Mouse (Mus musculus) yolk sac, embryonic 10.5 days (tissue): ENCODE measurements around the gene Hist1h4j.
A peak's percentile ranks its signal among the peaks of the same experiment; 100 is the strongest.

Experiments
- DNase-seq: peaks from one replicate; pipeline ENCODE4 v3.0.0-alpha.2; 2017; ENCODE audit warnings: low spot score

The Hist1h4j gene

DNA sequence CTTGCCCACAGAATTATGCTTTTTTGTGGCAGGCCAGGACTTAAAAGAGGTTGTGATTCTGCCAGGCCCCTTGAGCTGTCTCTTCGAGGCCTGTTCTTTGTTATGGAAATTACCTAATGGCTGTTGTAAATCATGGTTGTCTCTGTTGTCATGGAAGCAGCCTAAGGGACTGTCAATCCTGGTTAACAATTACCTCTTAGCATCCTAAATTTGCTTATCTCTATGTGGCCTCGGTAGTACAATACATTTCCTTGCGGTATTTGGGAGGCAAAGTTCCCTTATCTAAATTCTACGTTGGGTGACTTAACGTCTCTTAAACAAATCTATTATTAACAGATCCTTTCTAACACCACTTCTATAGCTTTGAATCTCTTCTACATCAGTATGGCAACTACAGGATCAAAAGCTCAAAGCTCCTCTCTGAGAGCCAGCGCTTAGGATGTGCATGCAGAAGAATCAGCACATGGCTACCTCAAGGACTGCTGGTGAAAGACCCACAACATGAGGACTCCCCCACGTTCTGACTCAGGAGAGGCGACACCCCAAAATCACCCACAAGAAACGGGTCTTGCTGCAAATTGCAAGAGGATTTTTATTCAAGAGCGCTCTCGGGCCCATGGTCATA lies 6.8 kb upstream of the Hist1h4j start:
- peak; percentile 53 for DNase-seq

DNA sequence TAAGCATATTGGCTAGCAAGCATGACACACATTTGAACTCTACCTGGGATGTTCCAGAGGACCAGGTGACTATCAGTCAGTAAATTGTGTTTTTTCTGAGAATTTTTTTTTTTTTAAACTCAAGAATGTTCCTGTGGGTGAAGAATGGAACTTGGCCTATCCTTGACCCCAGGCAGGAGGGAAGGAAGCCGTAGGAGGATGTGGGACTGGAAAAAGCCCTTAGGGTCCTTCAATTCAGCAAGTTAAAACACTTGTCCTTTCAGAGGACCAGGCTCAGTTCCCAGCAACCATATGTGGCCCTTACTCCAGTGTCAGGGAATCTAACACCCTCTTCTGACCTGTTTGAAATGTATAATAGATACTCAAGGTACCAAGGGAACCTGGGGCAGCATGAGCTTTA lies 5.3 kb upstream of the Hist1h4j start:
- DNase-seq, result no peak

DNA sequence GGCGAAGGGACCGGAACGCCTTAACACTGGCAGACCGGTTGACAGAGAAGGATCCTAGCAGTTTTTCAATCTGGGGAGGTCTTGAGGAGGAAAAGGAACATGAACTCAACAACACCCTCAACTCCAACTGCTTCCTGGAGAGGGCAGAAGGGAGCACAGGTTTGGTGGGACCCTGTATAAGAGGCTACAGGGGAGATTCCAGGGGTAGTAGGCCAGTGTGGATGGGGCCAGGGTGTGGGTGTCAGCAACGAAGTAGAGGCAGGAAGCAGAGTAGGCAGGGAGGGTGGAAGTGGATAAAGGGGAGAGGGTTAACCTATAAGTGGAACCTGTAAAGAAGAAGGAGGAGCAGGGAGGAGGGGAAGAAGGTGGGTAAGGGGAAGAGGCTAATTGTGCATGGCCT lies 1.4 kb upstream of the Hist1h4j start:
- no peak for DNase-seq

DNA sequence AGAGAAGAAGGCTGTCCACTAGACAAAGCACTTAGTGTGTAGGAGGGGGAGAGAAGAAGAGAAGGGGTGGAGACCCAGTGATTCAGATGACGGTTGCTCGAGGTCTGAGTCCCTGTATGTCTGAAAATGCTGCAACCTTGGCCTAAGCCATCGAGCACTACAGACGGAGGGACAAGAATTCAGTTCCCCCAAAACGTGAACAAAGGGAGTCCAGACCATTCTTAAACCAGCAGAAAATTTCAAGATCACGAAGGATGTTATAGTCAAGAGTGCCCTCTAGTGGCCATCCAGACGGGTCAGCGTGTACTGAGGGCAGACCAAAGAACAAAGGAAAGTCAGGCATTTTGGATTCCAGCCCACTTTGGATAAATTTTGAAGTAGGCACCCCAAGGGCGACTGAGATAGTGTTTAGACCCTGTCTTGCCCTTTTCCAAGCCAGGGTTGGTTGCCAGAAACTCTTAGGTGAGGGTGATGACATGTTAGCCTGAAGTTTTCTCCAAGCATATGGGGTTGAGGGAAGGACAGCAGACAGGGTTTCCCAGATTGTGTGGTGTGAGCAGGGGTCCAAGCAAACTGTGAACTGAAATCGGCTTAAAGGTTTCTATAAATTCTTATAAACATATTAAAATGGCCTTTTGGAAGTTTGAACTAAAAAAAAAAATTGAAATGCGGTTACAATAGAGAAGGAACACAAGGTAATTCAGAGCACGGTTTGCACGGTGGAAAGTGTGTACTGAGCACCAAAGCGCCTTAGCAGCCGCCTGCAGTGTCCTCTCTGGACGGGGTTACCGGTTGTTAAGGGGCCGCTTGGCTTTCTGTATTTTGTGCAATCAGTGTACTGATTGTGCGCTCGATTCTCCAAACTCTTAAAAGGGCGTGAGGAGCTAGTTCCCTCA lies 606 bp upstream of the Hist1h4j start:
- DNase-seq, result peak; percentile 85

DNA sequence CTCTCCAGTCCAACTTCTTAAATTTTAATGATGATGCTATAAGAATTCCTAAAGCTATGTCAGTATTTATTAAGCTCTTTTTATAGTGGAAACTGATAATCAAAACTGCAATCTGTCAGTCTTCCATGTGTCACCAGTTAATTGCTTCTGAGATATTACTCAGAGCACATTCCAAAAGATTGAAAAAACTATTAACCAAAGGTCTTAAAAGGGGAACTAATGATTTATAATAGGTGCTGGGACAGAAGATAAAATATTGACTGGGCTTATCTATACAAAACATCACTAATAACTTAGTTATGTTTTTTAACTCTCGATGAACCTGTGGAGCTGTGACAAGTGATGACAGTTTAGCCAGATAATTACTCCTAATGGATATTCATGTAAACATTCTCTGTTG lies 10.1 kb downstream of the Hist1h4j start:
- DNase-seq, result no peak

DNA sequence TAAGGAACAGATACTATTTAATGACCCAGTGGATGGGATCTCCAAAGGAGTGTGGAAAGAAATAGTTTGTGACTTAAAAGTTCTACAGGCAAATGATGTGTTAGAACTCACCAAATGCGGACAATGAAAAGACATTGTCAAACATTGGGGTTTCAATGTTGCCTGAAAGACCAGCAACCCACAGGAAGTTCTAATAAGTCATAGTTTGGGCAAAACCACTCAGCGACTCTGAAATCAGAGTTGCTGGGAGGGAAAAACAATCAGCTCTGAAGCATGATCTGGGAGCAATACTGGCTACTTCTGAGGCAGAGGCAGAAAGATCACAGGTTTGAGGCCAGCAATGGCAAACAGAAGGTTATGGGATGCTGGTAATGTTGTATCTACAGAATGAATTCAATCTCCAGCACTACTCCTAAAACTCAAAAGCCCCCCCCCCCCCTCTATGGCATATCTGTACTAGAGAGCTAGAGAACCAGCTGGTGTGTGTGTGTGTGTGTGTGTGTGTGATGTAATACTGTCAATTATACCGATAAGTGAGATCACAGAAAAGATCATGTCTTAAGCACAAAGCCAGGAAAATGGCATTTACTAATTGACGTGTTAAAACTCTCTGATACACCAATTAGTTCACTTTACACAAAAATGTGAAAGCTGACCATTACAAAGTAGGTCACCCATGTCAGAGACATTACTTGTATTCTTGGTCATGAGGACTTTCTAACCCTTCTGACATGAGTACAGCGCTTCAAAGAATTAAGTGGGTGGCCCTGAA lies 14.7 kb downstream of the Hist1h4j start:
- peak; percentile 51 for DNase-seq

DNA sequence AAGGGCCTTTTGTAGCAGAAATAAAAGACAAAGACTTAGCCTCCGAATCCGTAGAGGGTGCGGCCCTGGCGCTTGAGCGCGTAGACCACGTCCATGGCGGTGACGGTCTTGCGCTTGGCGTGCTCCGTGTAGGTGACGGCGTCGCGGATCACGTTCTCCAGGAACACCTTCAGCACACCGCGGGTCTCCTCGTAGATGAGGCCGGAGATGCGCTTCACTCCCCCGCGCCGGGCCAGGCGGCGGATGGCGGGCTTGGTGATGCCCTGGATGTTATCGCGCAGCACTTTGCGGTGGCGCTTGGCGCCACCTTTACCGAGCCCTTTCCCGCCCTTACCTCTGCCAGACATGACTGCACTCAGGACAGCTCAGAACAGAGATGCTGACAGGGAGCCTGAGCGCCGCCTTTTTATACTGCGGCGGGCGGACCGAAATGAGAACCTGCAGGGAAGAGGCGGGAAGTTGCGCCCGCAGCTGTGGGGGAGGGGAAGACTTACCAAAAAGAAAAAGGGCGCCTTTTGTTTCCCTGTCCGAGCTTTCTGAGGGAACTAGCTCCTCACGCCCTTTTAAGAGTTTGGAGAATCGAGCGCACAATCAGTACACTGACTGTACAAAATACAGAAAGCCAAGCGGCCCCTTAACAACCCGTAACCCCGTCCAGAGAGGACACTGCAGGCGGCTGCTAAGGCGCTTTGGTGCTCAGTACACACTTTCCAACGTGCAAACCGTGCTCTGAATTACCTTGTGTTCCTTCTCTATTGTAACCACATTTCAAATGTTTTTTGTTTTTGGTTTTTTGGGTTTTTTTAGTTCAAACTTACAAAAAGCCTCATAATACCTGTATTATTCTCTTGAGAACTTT lies 15.5 kb downstream of the Hist1h4j start, which contains the start of gene Hist1h4k:
Gene Hist1h4k (minus strand): TSS at position 347 of the 859 bp plus-strand sequence.
- peak; percentile 94 for DNase-seq

DNA sequence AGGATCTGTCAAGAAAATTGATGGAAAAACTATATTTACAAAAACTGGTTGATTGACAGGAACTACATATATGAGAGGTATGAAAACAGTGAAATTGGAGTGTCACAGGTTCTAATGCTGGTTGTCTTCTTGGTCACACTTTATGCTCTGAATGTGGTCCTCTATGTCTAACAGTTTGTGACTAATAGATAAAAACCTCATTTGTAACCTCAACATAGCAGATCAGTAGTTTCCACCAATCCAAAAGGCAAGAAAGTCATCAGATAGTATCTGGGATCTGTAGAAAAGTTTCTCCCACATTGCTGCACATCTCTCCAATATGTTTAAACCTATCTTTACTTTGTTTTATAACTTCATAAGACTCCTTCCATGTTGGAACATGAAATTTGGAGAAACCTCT lies 16.6 kb downstream of the Hist1h4j start:
- DNase-seq, result no peak

DNA sequence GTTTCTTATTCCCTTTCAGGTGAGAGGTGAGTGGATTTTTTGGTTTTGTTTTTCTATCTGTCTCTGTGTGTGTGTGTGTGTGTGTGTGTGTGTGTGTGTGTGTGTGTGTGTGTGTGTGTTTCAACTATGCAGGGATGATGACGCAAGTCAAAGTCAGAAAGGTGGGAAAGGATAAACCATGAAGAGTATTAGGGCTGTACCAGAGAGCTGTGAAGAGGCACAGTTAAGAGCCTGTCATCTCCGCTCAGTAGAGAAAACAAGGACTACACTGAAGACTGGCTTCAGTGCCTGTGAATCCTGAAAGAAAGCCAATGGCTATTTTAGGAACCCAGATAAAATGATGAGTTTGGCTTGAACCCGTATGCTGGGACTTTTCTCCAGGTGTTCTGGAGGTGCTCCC lies 17.0 kb downstream of the Hist1h4j start:
- no peak for DNase-seq

DNA sequence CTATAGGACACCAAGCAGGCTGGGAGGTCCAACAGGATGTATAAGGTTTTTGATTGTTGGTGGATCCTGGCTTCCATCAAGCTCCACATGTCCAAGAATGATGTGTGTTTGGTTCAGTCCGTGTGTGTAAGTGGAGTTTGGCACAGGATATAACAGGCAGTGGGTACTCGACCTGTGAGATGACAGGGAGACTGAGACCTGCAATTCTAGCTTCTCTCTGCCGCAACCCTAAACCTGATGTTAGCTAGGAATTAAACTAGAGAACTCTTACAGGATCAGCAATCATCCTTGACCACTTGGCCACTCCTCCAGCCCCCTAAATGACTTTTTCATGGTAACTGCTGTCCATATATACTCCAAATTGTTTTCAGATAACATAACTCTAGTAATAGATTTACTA lies 17.5 kb downstream of the Hist1h4j start:
- DNase-seq, result peak; percentile 20

DNA sequence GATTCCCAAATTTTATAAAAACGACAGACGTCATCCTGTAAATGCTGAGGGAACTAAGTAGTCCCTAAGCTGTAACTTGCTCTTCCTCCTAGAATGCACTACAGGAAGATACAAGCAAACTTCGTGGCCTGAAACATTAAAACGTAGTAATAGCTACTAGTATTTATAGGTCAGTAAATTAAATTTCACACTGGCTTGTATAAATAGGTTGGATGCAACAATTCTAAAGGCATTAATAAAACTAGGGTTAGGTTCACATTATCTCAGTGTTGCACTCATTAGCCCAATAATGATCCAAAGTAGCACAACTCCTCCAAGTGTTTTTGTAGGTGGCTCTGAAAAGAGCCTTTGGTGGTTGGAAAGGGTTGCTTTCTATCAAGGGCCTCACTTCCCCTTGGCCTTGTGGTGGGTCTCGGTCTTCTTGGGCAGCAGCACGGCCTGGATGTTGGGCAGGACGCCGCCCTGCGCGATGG lies 18.2 kb downstream of the Hist1h4j start:
- DNase-seq, result peak; percentile 51

DNA sequence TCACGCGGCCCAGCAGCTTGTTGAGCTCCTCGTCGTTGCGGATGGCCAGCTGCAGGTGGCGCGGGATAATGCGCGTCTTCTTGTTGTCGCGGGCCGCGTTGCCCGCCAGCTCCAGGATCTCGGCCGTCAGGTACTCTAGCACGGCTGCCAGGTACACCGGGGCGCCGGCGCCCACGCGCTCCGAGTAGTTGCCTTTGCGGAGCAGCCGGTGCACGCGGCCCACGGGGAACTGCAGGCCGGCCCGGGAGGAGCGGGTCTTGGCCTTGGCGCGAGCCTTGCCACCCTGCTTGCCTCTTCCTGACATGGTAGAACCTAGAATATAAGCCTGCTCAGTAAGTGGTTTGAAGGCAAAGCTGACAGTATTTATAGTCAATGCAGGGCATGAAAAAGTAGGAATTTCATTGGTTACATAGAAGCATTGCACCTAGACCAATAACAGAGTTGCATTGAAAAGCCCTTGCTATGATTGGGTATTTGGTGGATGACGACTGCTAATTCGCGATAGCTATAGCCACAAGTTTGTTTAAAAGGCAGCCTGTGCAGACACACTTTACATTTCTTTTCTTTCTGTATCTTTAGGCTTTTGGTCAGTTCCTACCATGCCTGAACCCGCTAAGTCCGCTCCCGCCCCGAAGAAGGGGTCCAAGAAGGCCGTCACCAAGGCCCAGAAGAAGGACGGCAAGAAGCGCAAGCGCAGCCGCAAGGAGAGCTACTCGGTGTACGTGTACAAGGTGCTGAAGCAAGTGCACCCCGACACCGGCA lies 18.8 kb downstream of the Hist1h4j start, which contains the start of the genes Hist1h2ak and Hist1h2bn:
Gene Hist1h2ak (minus strand): TSS at position 304 of the 762 bp plus-strand sequence.
Gene Hist1h2bn (plus strand): TSS at position 600 of the 762 bp plus-strand sequence.
- DNase-seq, result peak; percentile 92

DNA sequence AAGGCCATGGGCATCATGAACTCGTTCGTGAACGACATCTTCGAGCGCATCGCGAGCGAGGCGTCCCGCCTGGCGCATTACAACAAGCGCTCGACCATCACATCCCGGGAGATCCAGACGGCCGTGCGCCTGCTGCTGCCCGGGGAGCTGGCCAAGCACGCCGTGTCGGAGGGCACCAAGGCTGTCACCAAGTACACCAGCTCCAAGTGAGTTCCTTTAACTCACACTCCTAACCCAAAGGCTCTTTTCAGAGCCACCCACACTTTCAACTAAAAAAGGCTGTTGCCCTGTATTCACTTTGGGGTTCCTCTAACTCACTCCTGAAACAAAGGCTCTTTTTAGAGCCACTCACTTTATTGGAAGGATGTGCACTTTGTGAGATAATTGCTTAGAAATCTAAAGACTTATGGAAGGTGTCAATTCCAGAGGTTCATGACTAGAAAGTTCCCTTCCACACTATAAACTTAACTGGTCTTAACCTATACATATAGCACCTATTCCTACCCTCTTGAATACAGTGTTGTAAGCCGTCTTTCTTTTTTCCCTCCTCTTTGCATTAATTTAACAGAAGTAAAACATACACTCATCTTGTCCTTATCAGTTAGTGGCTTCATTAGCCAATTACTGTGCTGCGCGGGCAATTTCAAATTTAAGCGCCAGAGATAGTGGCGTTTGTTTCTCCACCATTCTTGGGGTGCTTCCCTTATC lies 19.6 kb downstream of the Hist1h4j start:
- peak; percentile 51 for DNase-seq

DNA sequence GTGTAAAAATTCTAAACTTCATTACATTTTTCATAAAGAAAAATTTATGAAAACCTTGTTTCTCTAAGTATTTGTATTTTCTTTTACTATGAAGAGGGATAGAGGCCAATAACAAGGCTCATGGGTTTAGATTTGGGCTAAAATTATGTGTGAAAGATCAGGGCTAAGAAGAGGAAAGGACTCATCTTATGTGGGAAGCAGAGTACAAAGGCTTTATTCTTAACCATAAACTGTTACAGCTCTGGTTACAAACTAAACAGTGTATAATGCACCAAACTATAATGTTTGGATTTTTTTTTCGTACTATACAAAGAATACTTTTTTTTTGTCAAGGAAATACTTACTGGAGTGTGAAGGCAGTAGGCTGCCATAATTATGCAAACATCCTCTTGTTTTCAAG lies 20.8 kb downstream of the Hist1h4j start:
- DNase-seq, result no peak

DNA sequence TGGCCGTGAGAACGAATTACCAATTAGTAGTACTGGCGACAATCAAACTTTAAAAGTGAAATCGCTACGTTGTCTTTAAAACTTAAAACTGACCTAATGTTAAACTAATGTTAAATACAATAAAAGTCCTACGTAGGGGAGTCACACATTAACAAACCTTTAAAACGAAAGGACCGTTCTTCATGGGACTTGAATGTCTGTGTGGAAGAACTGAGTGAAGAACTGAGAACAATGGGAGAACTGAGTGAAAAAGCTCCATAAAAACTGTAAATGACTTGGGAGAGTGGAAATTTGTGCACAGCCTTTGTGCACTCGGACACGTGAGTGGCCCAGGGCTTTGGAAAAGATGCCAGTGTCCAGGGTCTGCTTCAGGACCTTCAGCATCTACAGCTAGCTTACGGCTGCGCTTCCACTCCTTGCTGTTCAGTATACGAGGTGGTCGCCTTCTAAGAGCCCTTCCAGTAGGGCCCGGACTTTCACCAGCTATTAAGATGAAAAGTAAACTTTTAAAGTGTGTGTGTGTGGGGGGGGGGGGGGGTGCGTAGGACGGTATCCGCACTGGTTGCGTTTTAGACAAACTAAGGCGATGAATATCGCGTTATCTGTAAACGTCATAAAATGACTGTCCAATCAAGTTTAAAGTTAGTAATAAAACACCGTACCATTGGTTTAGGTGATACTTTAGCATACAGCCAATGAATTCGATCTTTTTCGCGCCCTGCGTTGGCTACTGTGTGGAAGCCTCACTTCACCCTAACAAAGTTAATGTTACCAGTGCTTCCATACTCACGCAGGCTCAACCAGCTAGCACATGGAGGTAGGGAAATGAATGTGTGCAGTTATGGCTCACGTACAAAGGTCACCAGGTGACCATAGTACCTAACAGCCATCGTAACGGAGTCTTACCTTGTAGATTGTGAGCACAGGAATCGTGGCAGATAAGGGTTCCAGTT lies 44.2 kb downstream of the Hist1h4j start:
- peak; percentile 85 for DNase-seq

DNA sequence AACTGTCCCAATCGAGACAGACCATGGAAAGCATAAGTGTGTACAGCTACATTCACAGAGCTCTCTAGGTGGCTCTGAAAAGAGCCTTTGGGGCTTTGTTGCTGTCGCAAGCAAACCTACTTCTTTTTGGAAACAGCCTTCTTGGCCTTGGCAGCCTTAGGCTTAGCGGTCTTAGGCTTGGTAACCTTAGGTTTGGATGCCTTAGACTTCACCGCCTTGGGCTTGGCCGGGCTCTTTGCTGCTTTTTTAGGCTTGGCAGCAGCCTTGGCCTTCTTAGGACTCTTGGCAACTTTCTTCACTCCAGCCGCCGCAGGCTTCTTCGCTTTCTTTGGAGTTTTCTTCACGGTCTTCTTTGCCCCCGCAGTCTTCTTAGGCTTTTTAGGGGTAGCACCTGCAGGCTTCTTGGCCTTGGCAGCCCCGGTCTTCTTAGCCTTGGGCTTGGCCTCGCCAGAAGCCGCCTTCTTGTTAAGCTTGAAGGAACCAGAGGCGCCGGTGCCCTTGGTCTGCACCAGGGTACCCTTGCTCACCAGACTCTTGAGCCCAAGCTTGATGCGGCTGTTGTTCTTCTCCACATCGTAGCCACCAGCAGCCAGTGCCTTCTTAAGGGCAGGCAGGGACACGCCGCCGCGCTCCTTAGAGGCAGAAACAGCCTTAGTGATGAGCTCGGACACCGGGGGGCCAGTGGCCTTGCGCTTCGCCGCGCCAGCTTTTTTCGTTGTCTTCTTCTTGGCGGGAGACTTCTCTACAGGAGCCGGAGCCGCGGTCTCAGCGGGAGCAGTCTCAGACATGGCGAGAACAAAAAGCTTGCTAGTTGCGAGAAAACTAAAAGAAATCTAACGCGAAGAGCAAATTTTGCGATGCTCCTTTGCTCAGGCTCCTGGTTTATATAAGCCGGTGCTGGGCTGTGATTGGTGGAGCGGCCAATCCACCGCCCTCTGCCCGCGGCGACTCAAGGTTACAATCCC lies 45.2 kb downstream of the Hist1h4j start, which contains the start of gene Hist1h1b:
Gene Hist1h1b (minus strand): TSS at position 859 of the 965 bp plus-strand sequence.
- DNase-seq, result peak; percentile 90

DNA sequence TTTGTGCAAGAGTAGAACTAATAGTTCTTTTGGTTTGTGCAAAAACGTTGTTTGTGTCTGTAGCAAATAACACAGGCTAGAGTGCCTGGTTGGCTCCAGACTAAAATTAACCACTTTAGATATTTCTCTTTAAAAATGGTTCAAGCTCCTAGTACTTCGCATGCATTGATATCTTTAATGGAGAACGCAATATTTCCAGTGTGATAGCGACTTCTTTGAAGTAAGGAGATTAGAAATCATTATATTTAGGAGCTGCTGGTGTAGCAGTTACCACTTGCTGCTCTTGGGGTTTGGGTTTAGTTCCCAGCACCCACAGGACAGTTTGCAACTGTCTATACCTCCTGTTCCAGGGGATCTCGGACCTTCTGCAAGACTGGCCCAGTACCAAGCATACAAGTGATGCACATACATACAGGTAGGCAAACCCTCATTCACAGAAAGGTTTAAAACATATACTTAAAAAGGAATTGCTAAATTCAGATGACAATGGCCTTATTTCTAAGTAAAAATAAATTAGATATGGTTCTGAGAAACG lies 46.2 kb downstream of the Hist1h4j start:
- no peak for DNase-seq
